Mouse (Mus musculus): ENCODE results near the gene Gm26992. TPM values are rescaled to one million over a fixed set of nuclear protein-coding genes. Genes with fewer than 3 reads are reported as not detected.
A peak's percentile ranks its signal among the peaks of the same experiment; 100 is the strongest.

Gene Gm26992
- not detected in 2 replicates for polyA plus RNA-seq (2015; fragmentation: Nextera tagmentation; extraction: Ambion mirVana)

GRCm38 (mm10) chrX:103421710-103422109, at the start of gene Gm26992:
TSS of gene Gm26992 (plus strand) at chrX:103422010.
- Histone ChIP-seq H3K4me2 (no peak within 1 kb of the TSS), H3K9ac (no peak within 1 kb of the TSS), H3K27me3 (peaks cover 20% of the 10 kb centered on the region), H3K9me3 (no peaks in the 10 kb centered on the region), H3K27ac (no peak within 1 kb of the TSS), H3K4me1 (no peaks in the 10 kb centered on the region), H3K36me3 (no peaks in the 10 kb centered on the region), H3K4me3 (no peak within 1 kb of the TSS)
- ATAC-seq (ENCODE audit: insufficient number of reproducible peaks, insufficient read depth, low FRiP score, low TSS enrichment, low read depth) = no peak
- 82% methylated on average over 2 of the region's 2 CpGs for WGBS

GRCm38 (mm10) chrX:103374250-103374649, 47.6 kb upstream of the Gm26992 start:
- no peak overlapping the region for H3K4me3 ChIP-seq
- peaks cover 24% of the 10 kb centered on the region; the same call in 1 of the 2 replicates for H3K27me3 ChIP-seq
- WGBS = 66% methylated on average over 5 of the region's 5 CpGs
- ATAC-seq (ENCODE audit: insufficient number of reproducible peaks, insufficient read depth, low FRiP score, low TSS enrichment, low read depth) = no peak
- H3K9me3 ChIP-seq = no peaks in the 10 kb centered on the region
- no peak overlapping the region for H3K4me2 ChIP-seq
- no peak overlapping the region for H3K27ac ChIP-seq
- H3K9ac ChIP-seq = no peak overlapping the region
- H3K4me1 ChIP-seq = no peaks in the 10 kb centered on the region
- no peaks in the 10 kb centered on the region for H3K36me3 ChIP-seq

DNA sequence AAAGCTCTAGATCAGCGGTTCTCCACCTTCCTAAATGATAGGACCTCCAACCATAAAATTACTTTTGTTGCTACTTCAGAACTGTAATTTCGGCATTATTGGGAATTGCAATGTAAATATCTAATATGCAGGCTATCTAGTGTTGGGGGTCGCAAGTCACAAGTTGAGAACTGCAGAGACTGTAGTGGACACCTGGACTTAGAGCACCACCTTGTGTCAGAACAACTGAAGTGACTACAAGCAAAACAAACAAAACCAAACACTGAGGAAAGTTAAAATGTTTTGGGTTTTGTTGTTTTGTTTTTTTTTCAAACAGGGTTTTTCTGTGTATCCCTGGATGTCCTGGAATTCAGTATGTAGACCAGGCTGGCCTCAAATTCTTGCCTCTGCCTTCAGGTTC, 37.3 kb upstream of the Gm26992 start:
- Histone ChIP-seq H3K36me3 (no peaks in the 10 kb centered on the region), H3K27me3 (peaks cover 24% of the 10 kb centered on the region; the same call in 1 of the 2 replicates), H3K4me2 (no peak overlapping the region), H3K27ac (no peak overlapping the region), H3K9ac (no peak overlapping the region), H3K4me1 (no peaks in the 10 kb centered on the region), H3K9me3 (no peaks in the 10 kb centered on the region), H3K4me3 (no peak overlapping the region)
- no peak for ATAC-seq (ENCODE audit: insufficient number of reproducible peaks, insufficient read depth, low FRiP score, low TSS enrichment, low read depth)
- WGBS = 73% methylated on average over 3 of the region's 3 CpGs

DNA sequence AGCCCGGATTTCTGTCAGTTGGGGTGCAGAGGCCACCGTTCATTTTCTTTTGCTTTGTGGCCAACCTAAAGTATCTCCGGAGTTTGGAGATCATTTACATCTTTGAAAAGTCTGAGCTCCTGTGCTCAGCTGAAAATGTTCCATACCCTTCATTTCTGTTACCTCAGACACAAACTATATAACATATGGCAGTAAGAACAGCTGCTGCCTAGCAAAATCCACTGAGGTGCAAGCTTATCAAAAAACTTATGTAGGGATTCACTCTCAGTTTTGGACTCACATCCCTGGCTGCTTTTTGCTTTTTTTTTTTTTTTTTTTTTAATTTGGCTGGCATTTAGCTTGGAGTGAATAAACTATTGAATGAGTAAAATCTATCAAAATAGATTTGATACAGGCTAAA, 33.7 kb upstream of the Gm26992 start:
- no peak overlapping the region for H3K4me2 ChIP-seq
- no peaks in the 10 kb centered on the region for H3K9me3 ChIP-seq
- WGBS = 76% methylated on average over 3 of the region's 3 CpGs
- ATAC-seq (ENCODE audit: insufficient number of reproducible peaks, insufficient read depth, low FRiP score, low TSS enrichment, low read depth) = no peak
- H3K27me3 ChIP-seq = peaks cover 17% of the 10 kb centered on the region; the same call in 1 of the 2 replicates
- no peak overlapping the region for H3K27ac ChIP-seq
- H3K36me3 ChIP-seq = no peaks in the 10 kb centered on the region
- no peak overlapping the region for H3K9ac ChIP-seq
- H3K4me1 ChIP-seq = no peaks in the 10 kb centered on the region
- no peak overlapping the region for H3K4me3 ChIP-seq

- H3K4me3 ChIP-seq = no peak overlapping the region
- H3K27me3 ChIP-seq = peaks cover 20% of the 10 kb centered on the region; the same call in 1 of the 2 replicates
- 79% methylated on average over 1 of the region's 1 CpGs for WGBS
- ATAC-seq (ENCODE audit: insufficient number of reproducible peaks, insufficient read depth, low FRiP score, low TSS enrichment, low read depth) = no peak
- no peak overlapping the region for H3K9ac ChIP-seq
- no peaks in the 10 kb centered on the region for H3K4me1 ChIP-seq
- H3K9me3 ChIP-seq = no peaks in the 10 kb centered on the region
- H3K27ac ChIP-seq = no peak overlapping the region
- H3K4me2 ChIP-seq = no peak overlapping the region
- no peaks in the 10 kb centered on the region for H3K36me3 ChIP-seq
Measured at GRCm38 (mm10) chrX:103393841-103394240, 28.0 kb upstream of the Gm26992 start.

- Histone ChIP-seq H3K4me2 (0 out of 2 replicates have a peak overlapping the region, but pooled peaks have one; percentile 9), H3K9me3 (no peaks in the 10 kb centered on the region), H3K27me3 (peaks cover 25% of the 10 kb centered on the region), H3K27ac (no peak overlapping the region), H3K9ac (no peak overlapping the region), H3K4me1 (no peaks in the 10 kb centered on the region), H3K36me3 (no peaks in the 10 kb centered on the region), H3K4me3 (no peak overlapping the region)
- no peak for ATAC-seq (ENCODE audit: insufficient number of reproducible peaks, insufficient read depth, low FRiP score, low TSS enrichment, low read depth)
- WGBS = 32% methylated on average over 13 of the region's 13 CpGs
Measured at GRCm38 (mm10) chrX:103405021-103405420, 16.8 kb upstream of the Gm26992 start.

DNA sequence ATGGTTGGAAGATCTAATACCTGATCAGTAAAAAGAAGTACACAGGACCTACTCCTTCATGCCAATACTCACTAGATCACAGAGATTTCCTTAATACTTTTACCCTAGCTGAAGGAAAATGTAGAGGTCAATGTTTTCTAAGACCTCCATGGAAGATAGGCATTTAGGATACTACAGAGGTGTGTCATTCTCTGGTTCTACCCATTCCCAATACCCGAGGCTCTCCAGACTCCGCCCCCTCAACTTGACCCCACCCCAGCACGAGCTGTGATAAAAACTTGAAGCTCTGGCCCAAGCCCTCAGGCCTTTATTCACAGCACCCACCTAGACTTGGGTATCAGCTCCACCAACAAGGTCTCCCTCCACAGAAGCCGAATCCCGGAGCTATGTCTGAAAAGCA, 7.6 kb upstream of the Gm26992 start, which contains the start of gene Tsx:
Gene Tsx (plus strand): TSS at position 301 of the 400 bp plus-strand sequence.
- Histone ChIP-seq H3K9me3 (no peaks in the 10 kb centered on the region), H3K9ac (no peak within 1 kb of the TSS), H3K36me3 (no peaks in the 10 kb centered on the region), H3K4me1 (no peaks in the 10 kb centered on the region), H3K4me2 (no peak within 1 kb of the TSS), H3K27ac (no peak within 1 kb of the TSS), H3K4me3 (no peak within 1 kb of the TSS), H3K27me3 (peaks cover 48% of the 10 kb centered on the region)
- 71% methylated on average over 5 of the region's 5 CpGs for WGBS
- ATAC-seq (ENCODE audit: insufficient number of reproducible peaks, insufficient read depth, low FRiP score, low TSS enrichment, low read depth) = no peak

GRCm38 (mm10) chrX:103427677-103428076, 5.9 kb downstream of the Gm26992 start:
- H3K27ac ChIP-seq = no peak overlapping the region
- no peaks in the 10 kb centered on the region for H3K36me3 ChIP-seq
- WGBS = 67% methylated on average over 7 of the region's 7 CpGs
- H3K9ac ChIP-seq = no peak overlapping the region
- no peak overlapping the region for H3K4me3 ChIP-seq
- H3K4me2 ChIP-seq = no peak overlapping the region
- no peak for ATAC-seq (ENCODE audit: insufficient number of reproducible peaks, insufficient read depth, low FRiP score, low TSS enrichment, low read depth)
- H3K4me1 ChIP-seq = no peaks in the 10 kb centered on the region
- H3K27me3 ChIP-seq = peaks cover 22% of the 10 kb centered on the region
- no peaks in the 10 kb centered on the region for H3K9me3 ChIP-seq

GRCm38 (mm10) chrX:103432293-103432692, 10.5 kb downstream of the Gm26992 start:
- peaks cover 32% of the 10 kb centered on the region for H3K27me3 ChIP-seq
- H3K9me3 ChIP-seq = no peaks in the 10 kb centered on the region
- no peak overlapping the region for H3K4me3 ChIP-seq
- H3K4me2 ChIP-seq = no peak overlapping the region
- no peak overlapping the region for H3K27ac ChIP-seq
- no peak overlapping the region for H3K9ac ChIP-seq
- no peaks in the 10 kb centered on the region for H3K36me3 ChIP-seq
- H3K4me1 ChIP-seq = no peaks in the 10 kb centered on the region
- ATAC-seq (ENCODE audit: insufficient number of reproducible peaks, insufficient read depth, low FRiP score, low TSS enrichment, low read depth) = no peak
- WGBS = 66% methylated on average over 7 of the region's 7 CpGs

GRCm38 (mm10) chrX:103438023-103438422, 16.2 kb downstream of the Gm26992 start:
- H3K9ac ChIP-seq = no peak overlapping the region
- 21% methylated on average over 9 of the region's 9 CpGs for WGBS
- H3K4me2 ChIP-seq = no peak overlapping the region

DNA sequence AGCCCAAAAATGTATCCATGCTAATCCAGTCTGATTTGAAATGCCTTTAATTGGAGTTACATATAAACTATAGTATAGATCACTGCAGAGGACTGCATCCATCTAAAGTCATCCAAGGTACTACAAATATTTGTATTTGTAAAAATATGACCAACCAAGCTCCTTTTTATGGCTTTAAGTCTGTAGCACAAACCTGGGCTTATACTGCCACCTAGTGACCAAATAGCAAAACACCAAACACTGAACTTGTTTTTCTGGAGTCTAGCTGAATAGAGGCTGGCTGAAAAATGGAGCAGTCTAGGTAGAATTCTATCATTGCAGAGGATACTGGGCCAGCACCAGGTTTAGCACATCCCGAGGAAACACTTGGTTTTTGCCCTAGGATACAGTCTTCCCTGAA, 19.0 kb downstream of the Gm26992 start:
- Histone ChIP-seq H3K4me1 (no peaks in the 10 kb centered on the region), H3K27ac (no peak overlapping the region), H3K9ac (no peak overlapping the region), H3K27me3 (peaks cover 43% of the 10 kb centered on the region), H3K9me3 (no peaks in the 10 kb centered on the region), H3K36me3 (no peaks in the 10 kb centered on the region), H3K4me3 (no peak overlapping the region), H3K4me2 (no peak overlapping the region)
- WGBS = 0% methylated on average over 1 of the region's 1 CpGs
- ATAC-seq (ENCODE audit: insufficient number of reproducible peaks, insufficient read depth, low FRiP score, low TSS enrichment, low read depth) = no peak

More at GRCm38 (mm10) chrX:103438023-103438422, 16.2 kb downstream of the Gm26992 start:
- no peaks in the 10 kb centered on the region for H3K9me3 ChIP-seq
- no peak overlapping the region for H3K27ac ChIP-seq
- peaks cover 41% of the 10 kb centered on the region for H3K27me3 ChIP-seq
- no peak for ATAC-seq (ENCODE audit: insufficient number of reproducible peaks, insufficient read depth, low FRiP score, low TSS enrichment, low read depth)
- no peaks in the 10 kb centered on the region for H3K36me3 ChIP-seq
- H3K4me1 ChIP-seq = no peaks in the 10 kb centered on the region
- H3K4me3 ChIP-seq = no peak overlapping the region

GRCm38 (mm10) chrX:103443755-103444154, 21.9 kb downstream of the Gm26992 start:
- H3K4me1 ChIP-seq = no peaks in the 10 kb centered on the region
- WGBS = 35% methylated on average over 7 of the region's 7 CpGs
- peaks cover 48% of the 10 kb centered on the region for H3K27me3 ChIP-seq
- H3K36me3 ChIP-seq = no peaks in the 10 kb centered on the region
- H3K9ac ChIP-seq = no peak overlapping the region
- H3K4me3 ChIP-seq = no peak overlapping the region
- ATAC-seq (ENCODE audit: insufficient number of reproducible peaks, insufficient read depth, low FRiP score, low TSS enrichment, low read depth) = no peak
- no peak overlapping the region for H3K4me2 ChIP-seq
- no peaks in the 10 kb centered on the region for H3K9me3 ChIP-seq
- H3K27ac ChIP-seq = no peak overlapping the region

Measured in embryonic facial prominence, embryonic 13.5 days (tissue).